Mouse (Mus musculus): ENCODE results near the gene Krt83. TPM values are rescaled to one million over a fixed set of nuclear protein-coding genes. Genes with fewer than 3 reads are reported as not detected.
A peak's percentile ranks its signal among the peaks of the same experiment; 100 is the strongest.

Gene Krt83
- polyA plus RNA-seq, 1 experiment = not detected

GRCm38 (mm10) chr15:101463651-101464050, 27.7 kb downstream of the Krt83 start, which contains the start of gene Krt81:
Gene Krt81, minus strand, starts transcription at chr15:101463751.
- H3K9me3 ChIP-seq (replicated peaks; ENCODE audit: control insufficient read depth, insufficient read depth, low read length, poor library complexity, severe bottlenecking) = no peaks in the 10 kb centered on the region
- no peak within 1 kb of the TSS for H3K9ac ChIP-seq (ENCODE audit: low read depth, poor library complexity, severe bottlenecking)
- no peaks in the 10 kb centered on the region for H3K4me1 ChIP-seq (ENCODE audit: control insufficient read depth, insufficient read depth, low read length)
- no peak within 1 kb of the TSS for H3K4me3 ChIP-seq (ENCODE audit: low read depth, low read length)
- no peaks in the 10 kb centered on the region for H3K36me3 ChIP-seq (ENCODE audit: control insufficient read depth, insufficient read depth, low read length, poor library complexity, severe bottlenecking)
- H3K27ac ChIP-seq (ENCODE audit: insufficient read depth, low read length) = no peak within 1 kb of the TSS
- TF ChIP-seq CTCF (IDR thresholded peaks at IDR 0.05; ENCODE audit: low read depth, low read length) (no peak), EP300 (IDR thresholded peaks at IDR 0.05; ENCODE audit: insufficient read depth, low read depth, low read length) (no peak), POLR2A (IDR thresholded peaks at IDR 0.05; ENCODE audit: insufficient read depth, low read length) (no peak)
- no peaks in the 10 kb centered on the region for H3K27me3 ChIP-seq (ENCODE audit: control insufficient read depth, insufficient read depth, low read length, poor library complexity, severe bottlenecking)

- no peak for TF ChIP-seq POLR2A (IDR thresholded peaks at IDR 0.05; ENCODE audit: insufficient read depth, low read length)
- peak; percentile 57 for TF ChIP-seq CTCF (IDR thresholded peaks at IDR 0.05; ENCODE audit: low read depth, low read length)
- Histone ChIP-seq H3K4me3 (ENCODE audit: low read depth, low read length) (no peak overlapping the region), H3K27me3 (ENCODE audit: control insufficient read depth, insufficient read depth, low read length, poor library complexity, severe bottlenecking) (no peaks in the 10 kb centered on the region), H3K36me3 (ENCODE audit: control insufficient read depth, insufficient read depth, low read length, poor library complexity, severe bottlenecking) (no peaks in the 10 kb centered on the region), H3K27ac (ENCODE audit: insufficient read depth, low read length) (no peak overlapping the region), H3K9ac (ENCODE audit: low read depth, poor library complexity, severe bottlenecking) (no peak overlapping the region), H3K4me1 (ENCODE audit: control insufficient read depth, insufficient read depth, low read length) (no peaks in the 10 kb centered on the region), H3K9me3 (replicated peaks; ENCODE audit: control insufficient read depth, insufficient read depth, low read length, poor library complexity, severe bottlenecking) (no peaks in the 10 kb centered on the region)
Observed at GRCm38 (mm10) chr15:101459283-101459682, 32.0 kb downstream of the Krt83 start.

GRCm38 (mm10) chr15:101458361-101458930, 32.9 kb downstream of the Krt83 start:
- Histone ChIP-seq H3K36me3 (ENCODE audit: control insufficient read depth, insufficient read depth, low read length, poor library complexity, severe bottlenecking) (no peaks in the 10 kb centered on the region), H3K4me3 (ENCODE audit: low read depth, low read length) (no peak overlapping the region), H3K9ac (ENCODE audit: low read depth, poor library complexity, severe bottlenecking) (no peak overlapping the region), H3K9me3 (replicated peaks; ENCODE audit: control insufficient read depth, insufficient read depth, low read length, poor library complexity, severe bottlenecking) (no peaks in the 10 kb centered on the region), H3K4me1 (ENCODE audit: control insufficient read depth, insufficient read depth, low read length) (no peaks in the 10 kb centered on the region), H3K27ac (ENCODE audit: insufficient read depth, low read length) (no peak overlapping the region), H3K27me3 (ENCODE audit: control insufficient read depth, insufficient read depth, low read length, poor library complexity, severe bottlenecking) (no peaks in the 10 kb centered on the region)
- TF ChIP-seq POLR2A (IDR thresholded peaks at IDR 0.05; ENCODE audit: insufficient read depth, low read length) (no peak), EP300 (IDR thresholded peaks at IDR 0.05; ENCODE audit: insufficient read depth, low read depth, low read length) (no peak), CTCF (IDR thresholded peaks at IDR 0.05; ENCODE audit: low read depth, low read length) (no peak)

GRCm38 (mm10) chr15:101455891-101456290, 35.4 kb downstream of the Krt83 start:
- Histone ChIP-seq H3K27me3 (ENCODE audit: control insufficient read depth, insufficient read depth, low read length, poor library complexity, severe bottlenecking) (no peaks in the 10 kb centered on the region), H3K36me3 (ENCODE audit: control insufficient read depth, insufficient read depth, low read length, poor library complexity, severe bottlenecking) (no peaks in the 10 kb centered on the region), H3K4me1 (ENCODE audit: control insufficient read depth, insufficient read depth, low read length) (no peaks in the 10 kb centered on the region), H3K4me3 (ENCODE audit: low read depth, low read length) (no peak overlapping the region), H3K27ac (ENCODE audit: insufficient read depth, low read length) (no peak overlapping the region), H3K9ac (ENCODE audit: low read depth, poor library complexity, severe bottlenecking) (no peak overlapping the region), H3K9me3 (replicated peaks; ENCODE audit: control insufficient read depth, insufficient read depth, low read length, poor library complexity, severe bottlenecking) (no peaks in the 10 kb centered on the region)
- peak; percentile 21 for TF ChIP-seq CTCF (IDR thresholded peaks at IDR 0.05; ENCODE audit: low read depth, low read length)
- no peak for TF ChIP-seq POLR2A (IDR thresholded peaks at IDR 0.05; ENCODE audit: insufficient read depth, low read length)
- no peak for TF ChIP-seq EP300 (IDR thresholded peaks at IDR 0.05; ENCODE audit: insufficient read depth, low read depth, low read length)

GRCm38 (mm10) chr15:101455292-101455691, 36.0 kb downstream of the Krt83 start:
- no peak overlapping the region for H3K4me3 ChIP-seq (ENCODE audit: low read depth, low read length)
- TF ChIP-seq EP300 (IDR thresholded peaks at IDR 0.05; ENCODE audit: insufficient read depth, low read depth, low read length) = no peak
- no peak for TF ChIP-seq CTCF (IDR thresholded peaks at IDR 0.05; ENCODE audit: low read depth, low read length)
- no peak for TF ChIP-seq POLR2A (IDR thresholded peaks at IDR 0.05; ENCODE audit: insufficient read depth, low read length)
- no peak overlapping the region for H3K27ac ChIP-seq (ENCODE audit: insufficient read depth, low read length)
- H3K9ac ChIP-seq (ENCODE audit: low read depth, poor library complexity, severe bottlenecking) = no peak overlapping the region
- no peaks in the 10 kb centered on the region for H3K9me3 ChIP-seq (replicated peaks; ENCODE audit: control insufficient read depth, insufficient read depth, low read length, poor library complexity, severe bottlenecking)
- H3K4me1 ChIP-seq (ENCODE audit: control insufficient read depth, insufficient read depth, low read length) = no peaks in the 10 kb centered on the region
- no peaks in the 10 kb centered on the region for H3K36me3 ChIP-seq (ENCODE audit: control insufficient read depth, insufficient read depth, low read length, poor library complexity, severe bottlenecking)
- no peaks in the 10 kb centered on the region for H3K27me3 ChIP-seq (ENCODE audit: control insufficient read depth, insufficient read depth, low read length, poor library complexity, severe bottlenecking)

GRCm38 (mm10) chr15:101454774-101455173, 36.5 kb downstream of the Krt83 start:
- Histone ChIP-seq H3K27me3 (ENCODE audit: control insufficient read depth, insufficient read depth, low read length, poor library complexity, severe bottlenecking) (no peaks in the 10 kb centered on the region), H3K9me3 (replicated peaks; ENCODE audit: control insufficient read depth, insufficient read depth, low read length, poor library complexity, severe bottlenecking) (no peaks in the 10 kb centered on the region), H3K4me1 (ENCODE audit: control insufficient read depth, insufficient read depth, low read length) (no peaks in the 10 kb centered on the region), H3K4me3 (ENCODE audit: low read depth, low read length) (no peak overlapping the region), H3K36me3 (ENCODE audit: control insufficient read depth, insufficient read depth, low read length, poor library complexity, severe bottlenecking) (no peaks in the 10 kb centered on the region), H3K9ac (ENCODE audit: low read depth, poor library complexity, severe bottlenecking) (no peak overlapping the region), H3K27ac (ENCODE audit: insufficient read depth, low read length) (no peak overlapping the region)
- TF ChIP-seq EP300 (IDR thresholded peaks at IDR 0.05; ENCODE audit: insufficient read depth, low read depth, low read length) = no peak
- TF ChIP-seq CTCF (IDR thresholded peaks at IDR 0.05; ENCODE audit: low read depth, low read length) = no peak
- no peak for TF ChIP-seq POLR2A (IDR thresholded peaks at IDR 0.05; ENCODE audit: insufficient read depth, low read length)
